Mouse (Mus musculus): ENCODE measurements around the gene Rab3a.

DNA sequence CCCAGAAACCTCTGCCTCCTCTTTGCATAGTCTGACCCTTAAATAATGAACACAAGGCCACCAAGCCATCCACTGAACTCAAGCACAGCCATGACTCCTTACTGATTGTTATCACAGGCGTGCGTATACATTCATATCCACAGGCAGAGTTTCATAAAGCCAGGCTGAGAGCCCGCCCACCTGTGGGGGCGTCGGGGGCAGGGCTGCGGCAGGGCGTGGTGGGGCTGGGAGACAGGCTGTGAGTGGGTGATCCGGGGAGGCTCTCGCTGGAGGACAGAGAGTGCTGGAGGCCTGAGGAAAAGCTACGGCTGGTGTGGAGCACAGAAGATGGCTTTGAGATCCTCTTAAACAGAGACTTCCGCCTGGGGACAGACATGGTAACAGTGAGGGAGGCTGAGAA lies 25.6 kb downstream of the Rab3a start:
- TF ChIP-seq CTCF (IDR thresholded peaks at IDR 0.05; ENCODE audit: borderline replicate concordance, extremely low read depth, insufficient read depth, insufficient read length) (no peak), POLR2A (IDR thresholded peaks at IDR 0.05; ENCODE audit: borderline replicate concordance, extremely low read depth, insufficient read depth, insufficient read length, poor library complexity, severe bottlenecking) (no peak)
